Mouse (Mus musculus): ENCODE measurements around the gene Mustn1. TPM values are rescaled to one million over a fixed set of nuclear protein-coding genes. Genes with fewer than 3 reads are reported as not detected.

Mustn1 gene
- polyA plus RNA-seq, 1 experiment from 2014 or later = 0.46 TPM

DNA sequence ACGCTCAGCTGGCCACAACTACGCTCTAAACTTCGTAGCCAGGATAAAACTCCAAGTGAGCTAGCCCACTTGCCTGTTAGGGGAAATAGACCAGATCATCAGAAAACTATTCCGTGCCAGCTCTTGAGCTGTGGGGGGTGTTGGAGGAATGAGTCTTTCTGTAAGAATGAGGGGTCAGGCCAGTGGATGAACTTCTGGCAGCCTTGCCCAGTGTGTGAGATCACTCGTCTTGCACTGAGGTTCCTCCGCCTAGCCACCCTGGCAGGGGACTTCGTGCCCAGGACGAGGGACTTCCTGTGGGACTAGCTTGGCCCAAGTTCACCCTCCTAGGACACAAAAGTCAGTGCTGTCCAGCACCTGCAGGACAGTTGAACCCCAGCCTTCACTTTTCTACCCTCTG is 25.3 kb downstream of the Mustn1 start:
- ChIA-PET POLR2A (no interaction called here), CTCF (interaction anchor here (2.2 kb wide), 1 partner anchor 39 kb away, joined by 5 read pairs; the partner anchor contains the start of gene Itih1)
- no peak for TF ChIP-seq CTCF (IDR thresholded peaks at IDR 0.05)
- peak; percentile 75 for DNase-seq (ENCODE audit: low read depth, low spot score)
- ATAC-seq = peak; percentile 84
- in situ Hi-C loops (cut with MboI; ENCODE audit: low pct_unique_long_range_greater_than_20kb) = no loop called here
- no peaks in the 10 kb centered on the region for H3K27me3 ChIP-seq

- TF ChIP-seq CTCF (IDR thresholded peaks at IDR 0.05) = no peak
- in situ Hi-C loops (cut with MboI; ENCODE audit: low pct_unique_long_range_greater_than_20kb) = no loop called here
- ATAC-seq (no peak), DNase-seq (ENCODE audit: low read depth, low spot score) (no peak)
- ChIA-PET POLR2A (no interaction called here), CTCF (no interaction called here)
- no peaks in the 10 kb centered on the region for H3K27me3 ChIP-seq
Observed at GRCm38 (mm10) chr14:30906001-30906400, 27.0 kb downstream of the Mustn1 start.

- no peak for TF ChIP-seq CTCF (IDR thresholded peaks at IDR 0.05)
- POLR2A ChIA-PET = no interaction called here
- ATAC-seq (no peak), DNase-seq (ENCODE audit: low read depth, low spot score) (no peak)
- in situ Hi-C loops (cut with MboI; ENCODE audit: low pct_unique_long_range_greater_than_20kb) = no loop called here
- CTCF ChIA-PET = no interaction called here
- H3K27me3 ChIP-seq = no peaks in the 10 kb centered on the region
Observed at GRCm38 (mm10) chr14:30907814-30908265, 28.8 kb downstream of the Mustn1 start.

- CTCF ChIA-PET = no interaction called here
Observed at GRCm38 (mm10) chr14:30911141-30911540, 32.1 kb downstream of the Mustn1 start.

DNA sequence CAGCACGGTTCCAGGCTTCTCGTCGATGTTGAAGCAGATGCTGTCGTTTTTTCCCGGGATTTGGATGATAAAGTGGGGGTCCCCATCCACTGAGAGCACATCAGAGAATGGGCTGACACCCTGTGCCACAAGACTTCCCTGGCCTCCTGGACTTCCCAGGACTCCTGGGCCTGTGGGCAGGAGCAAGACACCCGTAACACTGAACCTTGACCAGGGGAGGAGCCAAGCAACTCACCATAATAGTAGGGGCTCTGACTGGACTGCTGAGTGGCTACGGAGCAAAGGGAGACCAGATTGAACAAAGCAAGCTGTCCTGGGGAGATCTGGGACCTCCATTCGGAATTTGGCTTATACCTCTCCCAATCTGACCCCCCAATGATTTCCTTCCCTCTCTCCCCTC is 33.6 kb downstream of the Mustn1 start:
- POLR2A ChIA-PET = no interaction called here
- in situ Hi-C loops (cut with MboI; ENCODE audit: low pct_unique_long_range_greater_than_20kb) = no loop called here
- no peak for ATAC-seq
- no peaks in the 10 kb centered on the region for H3K27me3 ChIP-seq
- no peak for DNase-seq (ENCODE audit: low read depth, low spot score)
- TF ChIP-seq CTCF (IDR thresholded peaks at IDR 0.05) = no peak
- CTCF ChIA-PET = no interaction called here

More at GRCm38 (mm10) chr14:30911141-30911540, 32.1 kb downstream of the Mustn1 start:
- POLR2A ChIA-PET = no interaction called here
- in situ Hi-C loops (cut with MboI; ENCODE audit: low pct_unique_long_range_greater_than_20kb) = no loop called here
- TF ChIP-seq CTCF (IDR thresholded peaks at IDR 0.05) = no peak
- no peak for ATAC-seq
- H3K27me3 ChIP-seq = no peaks in the 10 kb centered on the region
- no peak for DNase-seq (ENCODE audit: low read depth, low spot score)

GRCm38 (mm10) chr14:30913404-30913803 is 34.4 kb downstream of the Mustn1 start:
- ChIA-PET CTCF (interaction anchor here (1.2 to 2.6 kb wide), 2 partner anchors 31 to 46 kb away, joined by 5 to 10 read pairs; no protein-coding TSS in a partner anchor), POLR2A (no interaction called here)
- in situ Hi-C loops (cut with MboI; ENCODE audit: low pct_unique_long_range_greater_than_20kb) = no loop called here
- peak; percentile 3 for ATAC-seq
- H3K27me3 ChIP-seq = no peaks in the 10 kb centered on the region
- TF ChIP-seq CTCF (IDR thresholded peaks at IDR 0.05) = no peak
- DNase-seq (ENCODE audit: low read depth, low spot score) = no peak

- CTCF ChIA-PET = interaction anchor here (1.3 kb wide), 1 partner anchor 42 kb away, joined by 4 read pairs; no protein-coding TSS in a partner anchor
- DNase-seq (ENCODE audit: low read depth, low spot score) = no peak
- TF ChIP-seq CTCF (IDR thresholded peaks at IDR 0.05) = no peak
- ATAC-seq = no peak
- no peaks in the 10 kb centered on the region for H3K27me3 ChIP-seq
- in situ Hi-C loops (cut with MboI; ENCODE audit: low pct_unique_long_range_greater_than_20kb) = no loop called here
- POLR2A ChIA-PET = no interaction called here
Observed at GRCm38 (mm10) chr14:30916516-30916915, 37.5 kb downstream of the Mustn1 start.

DNA sequence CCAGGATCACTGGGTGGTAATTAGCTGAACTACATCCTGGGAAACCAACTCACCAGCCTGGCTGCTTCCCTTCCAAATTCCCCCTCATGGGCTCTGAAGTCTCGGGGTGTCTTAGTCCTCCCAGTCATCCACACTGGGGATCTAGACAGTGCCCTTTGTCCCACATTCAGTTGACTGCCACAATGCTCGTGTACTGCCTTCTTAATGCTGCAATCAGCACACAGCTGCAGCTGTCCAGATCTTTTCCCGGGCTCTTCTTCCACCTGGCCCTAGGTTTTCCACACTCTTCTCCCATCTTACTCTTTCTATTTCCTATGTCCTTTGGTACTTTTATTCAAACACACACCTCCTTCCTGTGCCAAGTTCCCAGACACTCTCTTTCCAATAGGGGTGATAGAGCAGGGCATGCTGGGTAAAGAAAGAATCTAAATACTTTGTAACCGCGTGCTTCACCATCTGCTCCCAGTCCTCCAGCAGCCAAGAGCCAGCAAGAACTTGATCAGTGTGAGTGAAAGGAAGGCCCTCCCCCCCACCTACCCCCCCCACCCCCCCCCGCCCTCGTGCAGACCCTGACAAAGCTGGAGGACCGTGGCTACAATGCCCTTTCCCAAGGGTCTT is 43.2 kb downstream of the Mustn1 start:
- ChIA-PET CTCF (interaction anchor here (1.2 kb wide), 1 partner anchor 22 kb away, joined by 3 read pairs; no protein-coding TSS in a partner anchor), POLR2A (no interaction called here)
- no peak for TF ChIP-seq CTCF (IDR thresholded peaks at IDR 0.05)
- no peak for DNase-seq (ENCODE audit: low read depth, low spot score)
- in situ Hi-C loops (cut with MboI; ENCODE audit: low pct_unique_long_range_greater_than_20kb) = no loop called here
- ATAC-seq = no peak
- no peaks in the 10 kb centered on the region for H3K27me3 ChIP-seq

DNA sequence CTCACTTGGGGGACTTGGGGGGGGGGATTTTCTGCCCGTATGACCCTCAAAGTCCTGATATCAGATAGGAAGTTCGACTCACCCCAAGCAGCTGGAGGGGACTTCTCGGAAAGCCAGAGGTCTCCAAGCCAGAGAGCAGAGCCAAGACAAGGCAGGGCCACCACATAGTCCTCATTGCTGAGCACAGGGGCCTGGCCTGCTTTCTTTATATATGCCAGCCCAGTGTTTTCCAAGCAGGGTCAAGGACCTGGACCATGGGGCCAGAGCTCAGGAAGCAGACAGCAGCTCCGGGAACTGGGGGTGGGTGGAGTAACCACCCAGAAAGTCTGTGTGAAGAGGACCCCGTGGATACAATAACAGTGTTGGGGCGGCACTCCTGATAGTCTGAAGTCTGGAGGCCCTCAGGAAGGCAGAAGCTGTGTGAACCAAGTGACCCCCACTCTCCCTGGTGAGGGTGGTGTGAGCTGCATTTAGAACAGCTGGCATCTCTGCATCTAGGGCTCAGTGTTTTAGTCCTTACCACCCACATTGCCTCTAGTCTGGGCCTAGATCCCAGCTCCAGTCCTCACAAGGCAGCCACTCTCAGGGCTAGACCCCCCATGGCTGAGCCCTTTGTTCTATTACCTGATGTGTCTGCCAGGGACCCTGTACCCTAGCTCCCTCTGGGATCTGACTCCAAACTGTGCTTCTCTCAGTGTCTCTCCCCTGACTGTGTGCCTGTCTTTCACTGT is 44.5 kb downstream of the Mustn1 start, which contains the start of gene Itih3:
Gene Itih3 (minus strand): TSS at position 386 of the 731 bp plus-strand sequence.
- in situ Hi-C loops (cut with MboI; ENCODE audit: low pct_unique_long_range_greater_than_20kb) = no loop called here
- CTCF ChIA-PET = interaction anchor here (1.1 to 1.2 kb wide), 2 partner anchors 21 to 57 kb away, joined by 3 read pairs; no protein-coding TSS in a partner anchor
- no peaks in the 10 kb centered on the region for H3K27me3 ChIP-seq
- no peak for ATAC-seq
- POLR2A ChIA-PET = interaction anchor here (0.6 kb wide), 2 partner anchors 116 to 143 kb away, joined by 3 read pairs; no protein-coding TSS in a partner anchor
- no peak for TF ChIP-seq CTCF (IDR thresholded peaks at IDR 0.05)
- DNase-seq (ENCODE audit: low read depth, low spot score) = no peak

DNA sequence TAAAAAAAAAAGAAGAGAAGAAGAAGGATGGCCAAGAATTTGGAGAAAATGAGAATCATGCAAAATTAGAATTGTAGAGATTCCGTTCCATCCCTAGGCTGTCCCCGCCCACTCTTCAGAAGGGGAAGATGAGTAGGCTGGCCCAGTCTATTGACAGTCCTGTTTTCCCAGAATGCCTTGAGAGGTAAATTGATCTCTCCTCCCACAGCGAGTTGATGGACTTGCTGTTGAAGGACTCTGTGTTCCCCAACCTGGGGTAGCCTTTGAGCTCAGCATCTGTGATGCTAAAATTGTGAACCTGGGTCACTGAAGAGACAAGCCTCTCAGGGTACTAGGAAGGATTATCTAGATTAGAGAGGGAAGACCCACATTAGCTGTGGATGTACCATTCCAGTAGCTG is 46.5 kb downstream of the Mustn1 start:
- ATAC-seq (no peak), DNase-seq (ENCODE audit: low read depth, low spot score) (no peak)
- ChIA-PET CTCF (interaction anchor here (0.9 kb wide), 1 partner anchor 18 kb away, joined by 7 read pairs; no protein-coding TSS in a partner anchor), POLR2A (no interaction called here)
- in situ Hi-C loops (cut with MboI; ENCODE audit: low pct_unique_long_range_greater_than_20kb) = no loop called here
- H3K27me3 ChIP-seq = no peaks in the 10 kb centered on the region
- no peak for TF ChIP-seq CTCF (IDR thresholded peaks at IDR 0.05)

DNA sequence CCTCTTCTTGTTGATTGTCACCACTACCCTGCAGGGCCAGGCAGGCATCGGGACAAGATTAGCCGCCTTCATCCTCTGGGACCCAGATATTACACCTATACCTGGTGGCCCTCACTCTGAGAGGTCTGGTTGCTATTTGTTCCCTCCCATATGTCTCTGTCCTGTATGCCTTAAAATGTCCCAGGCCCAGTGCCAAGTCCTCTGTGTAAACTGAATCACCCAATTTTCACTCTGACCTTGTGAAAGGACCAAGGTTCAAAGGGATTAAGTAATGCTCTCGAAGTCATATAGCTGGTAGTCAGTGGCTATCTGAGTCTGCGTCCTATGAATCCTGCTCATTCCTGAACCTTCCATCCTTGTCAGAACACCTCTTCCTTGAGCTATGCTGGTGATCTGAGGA is 51.4 kb downstream of the Mustn1 start:
- ATAC-seq = no peak
- ChIA-PET CTCF (interaction anchor here (1.0 kb wide), 1 partner anchor 64 kb away, joined by 5 read pairs; no protein-coding TSS in a partner anchor), POLR2A (no interaction called here)
- no peaks in the 10 kb centered on the region for H3K27me3 ChIP-seq
- no peak for DNase-seq (ENCODE audit: low read depth, low spot score)
- no peak for TF ChIP-seq CTCF (IDR thresholded peaks at IDR 0.05)
- in situ Hi-C loops (cut with MboI; ENCODE audit: low pct_unique_long_range_greater_than_20kb) = no loop called here

Other genes with a start within 250 kb of the Mustn1 start
- 24.4 TPM for gene Rft1, start 224.8 kb upstream of the Mustn1 start, polyA plus RNA-seq (2021)
- gene Sfmbt1, start 164.4 kb upstream of the Mustn1 start, polyA plus RNA-seq (2021) = 14.8 TPM
- 15.0 TPM for gene Tmem110, start 53.6 kb upstream of the Mustn1 start, polyA plus RNA-seq (2021)
- gene Itih4, start 7.3 kb downstream of the Mustn1 start, polyA plus RNA-seq (2021) = 0.65 TPM
- 0.42 TPM for gene Itih3, start 44.6 kb downstream of the Mustn1 start, polyA plus RNA-seq (2021)
- gene Itih1, start 64.1 kb downstream of the Mustn1 start, polyA plus RNA-seq (2021) = 0.87 TPM
- 17.9 TPM for gene Nek4, start 72.2 kb downstream of the Mustn1 start, polyA plus RNA-seq (2021)
- gene Glt8d1, start 122.2 kb downstream of the Mustn1 start, polyA plus RNA-seq (2021) = 75.6 TPM
- 281 TPM for gene Spcs1, start 122.5 kb downstream of the Mustn1 start, polyA plus RNA-seq (2021)
- 46.9 TPM for gene Pbrm1, start 139.9 kb downstream of the Mustn1 start, polyA plus RNA-seq (2021)
- 96.2 TPM for gene Gnl3, start 140.0 kb downstream of the Mustn1 start, polyA plus RNA-seq (2021)
- gene Smim4, start 249.8 kb downstream of the Mustn1 start, polyA plus RNA-seq (2021) = 75.7 TPM

Data from Patski (cell line).